Mouse (Mus musculus): ENCODE results near the gene Ppp2r2c. TPM values are rescaled to one million over a fixed set of nuclear protein-coding genes. Genes with fewer than 3 reads are reported as not detected.

Gene Ppp2r2c
- not detected in 2 replicates for polyA plus RNA-seq (2012; ENCODE audit: insufficient read depth, insufficient read length, missing spikeins)

GRCm38 (mm10) chr5:36868266-36869090, at the start of gene Ppp2r2c:
Gene Ppp2r2c (plus strand): TSS chr5:36868513.
- no peak within 1 kb of the TSS for H3K4me3 ChIP-seq (ENCODE audit: insufficient read depth, low read depth, low read length)
- no peaks in the 10 kb centered on the region; the same call in 1 of the 2 replicates for H3K4me1 ChIP-seq (ENCODE audit: control insufficient read depth, insufficient read depth, insufficient read length, low read length)
- no peak within 1 kb of the TSS for H3K27ac ChIP-seq (replicated peaks; ENCODE audit: low read depth, low read length)

- no peak overlapping the region for H3K4me3 ChIP-seq (ENCODE audit: insufficient read depth, low read depth, low read length)
- no peak overlapping the region for H3K27ac ChIP-seq (replicated peaks; ENCODE audit: low read depth, low read length)
- no peaks in the 10 kb centered on the region for H3K4me1 ChIP-seq (ENCODE audit: control insufficient read depth, insufficient read depth, insufficient read length, low read length)
Observed at GRCm38 (mm10) chr5:36819742-36820141, 48.6 kb upstream of the Ppp2r2c start.

GRCm38 (mm10) chr5:36820142-36820541, 48.2 kb upstream of the Ppp2r2c start:
- H3K4me3 ChIP-seq (ENCODE audit: insufficient read depth, low read depth, low read length) = no peak overlapping the region
- H3K27ac ChIP-seq (replicated peaks; ENCODE audit: low read depth, low read length) = no peak overlapping the region
- H3K4me1 ChIP-seq (ENCODE audit: control insufficient read depth, insufficient read depth, insufficient read length, low read length) = no peaks in the 10 kb centered on the region

GRCm38 (mm10) chr5:36822907-36823306, 45.4 kb upstream of the Ppp2r2c start:
- Histone ChIP-seq H3K4me1 (ENCODE audit: control insufficient read depth, insufficient read depth, insufficient read length, low read length) (no peaks in the 10 kb centered on the region), H3K27ac (replicated peaks; ENCODE audit: low read depth, low read length) (no peak overlapping the region), H3K4me3 (ENCODE audit: insufficient read depth, low read depth, low read length) (no peak overlapping the region)

- H3K4me1 ChIP-seq (ENCODE audit: control insufficient read depth, insufficient read depth, insufficient read length, low read length) = no peaks in the 10 kb centered on the region
- H3K27ac ChIP-seq (replicated peaks; ENCODE audit: low read depth, low read length) = no peak overlapping the region
- 0 out of 2 replicates have a peak overlapping the region, but pooled peaks have one; percentile 87 for H3K4me3 ChIP-seq (ENCODE audit: insufficient read depth, low read depth, low read length)
Observed at GRCm38 (mm10) chr5:36829098-36829497, 39.2 kb upstream of the Ppp2r2c start.

- peak within 1 kb of the TSS; percentile 87 for H3K4me3 ChIP-seq (ENCODE audit: insufficient read depth, low read depth, low read length)
- no peak within 1 kb of the TSS for H3K27ac ChIP-seq (replicated peaks; ENCODE audit: low read depth, low read length)
- H3K4me1 ChIP-seq (ENCODE audit: control insufficient read depth, insufficient read depth, insufficient read length, low read length) = no peaks in the 10 kb centered on the region
Observed at GRCm38 (mm10) chr5:36829913-36830879, 38.1 kb upstream of the Ppp2r2c start, which contains the start of gene Man2b2. Gene Man2b2 (minus strand): TSS chr5:36830653.

- Histone ChIP-seq H3K27ac (replicated peaks; ENCODE audit: low read depth, low read length) (no peak overlapping the region), H3K4me3 (ENCODE audit: insufficient read depth, low read depth, low read length) (no peak overlapping the region), H3K4me1 (ENCODE audit: control insufficient read depth, insufficient read depth, insufficient read length, low read length) (no peaks in the 10 kb centered on the region)
Observed at GRCm38 (mm10) chr5:36831272-36831671, 37.0 kb upstream of the Ppp2r2c start.

- Histone ChIP-seq H3K4me3 (ENCODE audit: insufficient read depth, low read depth, low read length) (no peak overlapping the region), H3K4me1 (ENCODE audit: control insufficient read depth, insufficient read depth, insufficient read length, low read length) (no peaks in the 10 kb centered on the region), H3K27ac (replicated peaks; ENCODE audit: low read depth, low read length) (no peak overlapping the region)
Observed at GRCm38 (mm10) chr5:36835933-36836332, 32.4 kb upstream of the Ppp2r2c start.

GRCm38 (mm10) chr5:36839032-36839431, 29.3 kb upstream of the Ppp2r2c start:
- H3K27ac ChIP-seq (replicated peaks; ENCODE audit: low read depth, low read length) = no peak overlapping the region
- H3K4me3 ChIP-seq (ENCODE audit: insufficient read depth, low read depth, low read length) = no peak overlapping the region
- no peaks in the 10 kb centered on the region for H3K4me1 ChIP-seq (ENCODE audit: control insufficient read depth, insufficient read depth, insufficient read length, low read length)

GRCm38 (mm10) chr5:36839602-36840001, 28.7 kb upstream of the Ppp2r2c start:
- no peak overlapping the region for H3K4me3 ChIP-seq (ENCODE audit: insufficient read depth, low read depth, low read length)
- H3K4me1 ChIP-seq (ENCODE audit: control insufficient read depth, insufficient read depth, insufficient read length, low read length) = no peaks in the 10 kb centered on the region

GRCm38 (mm10) chr5:36840092-36840491, 28.2 kb upstream of the Ppp2r2c start:
- H3K4me1 ChIP-seq (ENCODE audit: control insufficient read depth, insufficient read depth, insufficient read length, low read length) = no peaks in the 10 kb centered on the region
- no peak overlapping the region for H3K27ac ChIP-seq (replicated peaks; ENCODE audit: low read depth, low read length)

More at GRCm38 (mm10) chr5:36839602-36840001, 28.7 kb upstream of the Ppp2r2c start:
- no peak overlapping the region for H3K27ac ChIP-seq (replicated peaks; ENCODE audit: low read depth, low read length)

GRCm38 (mm10) chr5:36841701-36842100, 26.6 kb upstream of the Ppp2r2c start:
- Histone ChIP-seq H3K27ac (replicated peaks; ENCODE audit: low read depth, low read length) (no peak overlapping the region), H3K4me1 (ENCODE audit: control insufficient read depth, insufficient read depth, insufficient read length, low read length) (no peaks in the 10 kb centered on the region), H3K4me3 (ENCODE audit: insufficient read depth, low read depth, low read length) (no peak overlapping the region)

More at GRCm38 (mm10) chr5:36840092-36840491, 28.2 kb upstream of the Ppp2r2c start:
- no peak overlapping the region for H3K4me3 ChIP-seq (ENCODE audit: insufficient read depth, low read depth, low read length)

- Histone ChIP-seq H3K4me3 (ENCODE audit: insufficient read depth, low read depth, low read length) (no peak overlapping the region), H3K4me1 (ENCODE audit: control insufficient read depth, insufficient read depth, insufficient read length, low read length) (no peaks in the 10 kb centered on the region), H3K27ac (replicated peaks; ENCODE audit: low read depth, low read length) (no peak overlapping the region)
Observed at GRCm38 (mm10) chr5:36844490-36844889, 23.8 kb upstream of the Ppp2r2c start.

GRCm38 (mm10) chr5:36851572-36851971, 16.7 kb upstream of the Ppp2r2c start:
- H3K4me3 ChIP-seq (ENCODE audit: insufficient read depth, low read depth, low read length) = no peak overlapping the region
- H3K4me1 ChIP-seq (ENCODE audit: control insufficient read depth, insufficient read depth, insufficient read length, low read length) = no peaks in the 10 kb centered on the region
- H3K27ac ChIP-seq (replicated peaks; ENCODE audit: low read depth, low read length) = no peak overlapping the region

- Histone ChIP-seq H3K4me1 (ENCODE audit: control insufficient read depth, insufficient read depth, insufficient read length, low read length) (no peaks in the 10 kb centered on the region), H3K4me3 (ENCODE audit: insufficient read depth, low read depth, low read length) (no peak overlapping the region)
Observed at GRCm38 (mm10) chr5:36855180-36855579, 13.1 kb upstream of the Ppp2r2c start.

More at GRCm38 (mm10) chr5:36855180-36855579, 13.1 kb upstream of the Ppp2r2c start:
- H3K27ac ChIP-seq (replicated peaks; ENCODE audit: low read depth, low read length) = no peak overlapping the region
